Mouse (Mus musculus) thymus, postnatal 14 days (tissue): Measurements from ENCODE around the gene Ip6k1.

ENCODE experiments used
- DNase-seq: peaks from one replicate; pipeline ENCODE4 v3.0.0; 2021

Ip6k1 gene

GRCm38 (mm10) chr9:108062142-108062541 lies 59.8 kb downstream of the Ip6k1 start:
- DNase-seq = no peak

DNA sequence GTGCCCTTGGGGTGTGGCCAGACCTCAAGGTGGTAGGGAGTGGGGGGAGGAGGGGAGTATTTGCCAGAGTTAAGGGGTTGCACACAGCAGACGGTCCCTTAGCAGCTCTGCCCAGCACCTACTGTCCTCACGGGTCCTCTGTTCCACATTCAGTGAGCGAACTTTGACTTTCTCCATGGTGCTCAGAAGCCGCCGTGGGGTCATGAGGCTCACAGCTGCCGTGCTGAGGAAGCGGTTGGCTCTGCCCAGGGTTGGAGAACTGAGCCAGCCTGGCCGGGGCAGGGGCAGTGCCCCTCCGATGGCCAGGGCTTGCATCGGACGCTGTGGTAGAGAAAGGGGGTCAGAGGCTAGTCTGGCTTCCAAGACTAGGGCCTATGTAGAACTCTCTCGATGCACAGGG lies 61.1 kb downstream of the Ip6k1 start:
- DNase-seq = no peak

GRCm38 (mm10) chr9:108065491-108066011 lies 63.2 kb downstream of the Ip6k1 start:
- DNase-seq = peak; percentile 70

DNA sequence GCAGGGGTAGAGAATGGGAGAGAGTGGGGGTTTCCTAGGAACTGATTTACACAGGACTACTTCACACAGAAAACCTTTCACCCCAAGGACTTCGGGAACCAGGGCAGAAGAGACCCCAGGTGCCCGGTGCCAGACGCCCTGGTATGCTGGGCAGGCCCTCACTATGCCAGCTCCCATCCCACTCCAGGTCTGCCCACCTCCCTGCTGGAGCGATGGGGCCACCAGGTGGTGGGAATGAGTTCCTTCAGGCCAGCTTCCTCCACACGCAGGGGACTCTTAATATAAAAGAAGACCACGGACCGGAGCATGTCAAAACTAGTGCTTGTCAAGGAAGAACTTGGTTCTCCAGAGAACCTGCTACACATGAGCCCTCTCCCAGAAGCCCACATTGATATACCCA lies 64.9 kb downstream of the Ip6k1 start:
- DNase-seq = no peak

DNA sequence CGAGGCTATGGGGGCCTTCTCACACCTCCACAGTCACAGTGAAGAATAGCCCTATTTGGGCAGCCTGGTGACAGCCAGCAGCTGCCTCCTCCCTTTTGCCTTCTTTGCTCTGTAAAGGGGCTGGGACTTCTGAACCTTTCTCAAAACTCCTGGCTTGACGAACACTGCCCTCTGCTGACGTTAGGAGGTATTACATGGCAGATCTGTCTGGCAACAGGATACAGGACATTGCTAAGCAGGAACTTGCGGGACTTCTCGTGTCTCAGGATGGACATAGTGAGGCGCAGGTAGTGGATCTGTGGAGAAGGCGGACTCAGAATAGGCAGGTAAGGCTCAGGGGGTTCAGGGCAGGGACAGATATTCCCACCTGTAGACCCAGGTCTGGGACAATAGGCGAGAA lies 65.6 kb downstream of the Ip6k1 start:
- peak; percentile 82 for DNase-seq

- no peak for DNase-seq
Observed at GRCm38 (mm10) chr9:108069007-108069406, 66.7 kb downstream of the Ip6k1 start.

DNA sequence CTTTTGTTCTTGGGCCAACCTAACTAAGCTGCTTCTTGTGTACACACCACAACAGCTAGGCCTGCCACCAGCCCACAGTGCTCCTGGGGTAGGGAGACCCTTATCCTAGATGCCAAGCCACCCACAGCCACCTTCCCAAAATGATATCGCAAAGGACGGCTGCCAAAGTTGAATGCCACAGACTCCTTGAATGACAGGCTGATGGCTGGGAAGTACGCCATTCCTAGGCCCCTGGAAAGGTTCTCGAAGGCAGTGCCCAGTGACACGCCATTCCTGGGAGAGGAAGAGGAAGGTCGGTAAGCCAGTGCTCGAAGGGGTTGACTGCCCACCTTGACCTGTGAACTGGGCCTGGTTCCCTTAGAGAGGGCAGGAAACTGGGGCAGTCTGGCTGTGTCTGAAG lies 67.2 kb downstream of the Ip6k1 start:
- no peak for DNase-seq

- no peak for DNase-seq
Observed at GRCm38 (mm10) chr9:108071801-108072200, 69.5 kb downstream of the Ip6k1 start.

DNA sequence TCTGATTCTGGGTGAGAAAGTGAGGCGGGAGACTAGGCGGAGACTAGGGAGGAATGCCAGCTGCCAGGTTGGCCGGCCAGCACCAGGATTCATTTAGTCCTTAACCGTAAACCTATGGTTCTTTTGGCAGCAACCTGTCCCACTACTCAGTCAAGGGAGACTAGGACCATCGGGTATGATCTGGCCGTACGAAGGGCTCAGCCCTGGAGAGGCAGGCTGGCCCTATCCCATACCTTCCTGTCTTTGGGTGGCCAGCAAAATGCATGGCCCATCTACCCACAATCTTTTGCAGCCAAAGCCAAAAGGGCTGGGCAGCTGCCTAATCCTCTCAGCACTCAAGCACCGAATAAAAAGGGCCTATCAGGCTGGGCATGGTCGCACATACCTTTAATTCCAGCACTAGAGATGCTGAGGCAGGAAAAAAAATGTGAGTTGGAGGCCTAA lies 70.2 kb downstream of the Ip6k1 start:
- DNase-seq = no peak

GRCm38 (mm10) chr9:108073141-108073930 lies 71.0 kb downstream of the Ip6k1 start:
- no peak for DNase-seq

DNA sequence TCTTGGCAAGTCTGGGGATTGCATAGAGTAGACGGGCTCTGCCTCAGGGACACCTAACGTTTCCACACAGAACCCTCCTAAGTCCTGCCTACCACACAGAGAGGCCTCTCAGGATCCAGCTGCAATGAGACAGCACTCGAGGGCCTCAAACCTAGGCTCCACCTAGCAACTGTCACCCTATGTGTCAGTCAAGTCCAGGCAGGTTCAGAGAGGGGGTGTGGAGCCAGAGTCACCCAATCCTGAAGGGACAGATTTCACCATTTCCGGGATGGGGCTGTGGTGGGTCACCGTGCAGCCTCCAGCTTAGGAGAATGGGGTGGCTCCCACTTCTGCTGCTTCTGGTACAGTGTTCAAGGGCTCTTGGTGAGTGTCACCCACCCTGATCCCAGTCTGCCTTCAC lies 77.9 kb downstream of the Ip6k1 start, which contains the start of gene Mst1:
Gene Mst1, plus strand, starts transcription at position 269 of the 400 bp plus-strand sequence.
- no peak for DNase-seq

- peak; percentile 30 for DNase-seq
Observed at GRCm38 (mm10) chr9:108082549-108082948, 80.2 kb downstream of the Ip6k1 start.

DNA sequence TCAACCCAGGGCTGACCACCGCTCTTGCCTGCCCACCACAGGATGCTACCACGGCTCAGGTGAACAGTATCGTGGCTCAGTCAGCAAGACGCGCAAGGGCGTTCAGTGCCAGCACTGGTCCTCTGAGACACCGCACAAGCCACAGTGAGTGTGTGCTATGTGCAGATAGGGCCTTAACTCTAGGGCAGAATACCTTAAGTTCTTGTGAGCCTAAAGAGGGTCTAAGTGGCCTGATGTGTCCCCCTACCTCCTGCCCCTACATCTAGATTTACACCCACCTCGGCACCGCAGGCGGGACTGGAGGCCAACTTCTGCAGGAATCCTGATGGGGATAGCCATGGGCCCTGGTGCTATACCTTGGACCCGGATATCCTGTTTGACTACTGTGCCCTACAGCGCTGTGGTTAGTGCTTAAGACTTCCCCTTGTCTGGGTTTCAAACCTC lies 80.7 kb downstream of the Ip6k1 start, which contains the start of gene Rnf123:
Gene Rnf123, minus strand, starts transcription at position 359 of the 444 bp plus-strand sequence.
- DNase-seq = no peak

DNA sequence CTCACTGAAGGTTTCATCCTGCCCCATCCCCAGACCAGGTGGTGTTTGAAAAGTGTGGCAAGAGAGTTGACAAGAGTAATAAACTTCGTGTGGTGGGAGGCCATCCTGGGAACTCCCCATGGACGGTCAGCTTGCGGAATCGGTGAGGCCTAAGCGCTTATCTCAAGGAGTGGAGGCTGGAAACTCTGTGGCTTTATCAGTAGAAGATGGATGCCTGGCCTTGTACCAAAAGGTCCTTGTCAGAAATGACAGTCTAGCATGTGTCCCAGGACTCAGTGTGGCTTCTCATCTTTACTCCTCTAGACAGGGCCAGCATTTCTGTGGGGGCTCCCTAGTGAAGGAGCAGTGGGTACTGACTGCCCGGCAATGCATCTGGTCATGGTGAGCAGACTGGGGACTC lies 81.3 kb downstream of the Ip6k1 start:
- DNase-seq = no peak

DNA sequence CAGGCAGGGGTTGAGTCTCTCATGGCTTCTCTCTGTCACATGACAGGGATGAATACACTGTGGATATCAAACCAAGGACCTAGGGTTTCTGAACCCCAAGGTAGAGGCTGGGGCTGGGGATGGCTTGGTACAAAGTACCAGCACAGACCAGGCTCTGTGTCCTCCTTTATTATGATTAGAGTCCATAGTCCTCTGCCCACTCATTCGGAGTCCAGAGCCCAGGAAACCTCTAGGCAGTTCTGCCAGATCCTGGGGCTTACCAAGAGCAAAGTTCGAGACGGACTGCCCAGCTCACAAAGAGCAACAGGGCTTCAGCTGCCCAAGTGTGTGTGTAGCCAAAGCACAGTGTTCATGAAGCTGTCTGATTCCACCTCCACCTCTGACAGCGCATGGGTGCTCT lies 83.0 kb downstream of the Ip6k1 start:
- no peak for DNase-seq

- DNase-seq = no peak
Observed at GRCm38 (mm10) chr9:108090611-108091120, 88.4 kb downstream of the Ip6k1 start.

- DNase-seq = no peak
Observed at GRCm38 (mm10) chr9:108093586-108093985, 91.3 kb downstream of the Ip6k1 start.

DNA sequence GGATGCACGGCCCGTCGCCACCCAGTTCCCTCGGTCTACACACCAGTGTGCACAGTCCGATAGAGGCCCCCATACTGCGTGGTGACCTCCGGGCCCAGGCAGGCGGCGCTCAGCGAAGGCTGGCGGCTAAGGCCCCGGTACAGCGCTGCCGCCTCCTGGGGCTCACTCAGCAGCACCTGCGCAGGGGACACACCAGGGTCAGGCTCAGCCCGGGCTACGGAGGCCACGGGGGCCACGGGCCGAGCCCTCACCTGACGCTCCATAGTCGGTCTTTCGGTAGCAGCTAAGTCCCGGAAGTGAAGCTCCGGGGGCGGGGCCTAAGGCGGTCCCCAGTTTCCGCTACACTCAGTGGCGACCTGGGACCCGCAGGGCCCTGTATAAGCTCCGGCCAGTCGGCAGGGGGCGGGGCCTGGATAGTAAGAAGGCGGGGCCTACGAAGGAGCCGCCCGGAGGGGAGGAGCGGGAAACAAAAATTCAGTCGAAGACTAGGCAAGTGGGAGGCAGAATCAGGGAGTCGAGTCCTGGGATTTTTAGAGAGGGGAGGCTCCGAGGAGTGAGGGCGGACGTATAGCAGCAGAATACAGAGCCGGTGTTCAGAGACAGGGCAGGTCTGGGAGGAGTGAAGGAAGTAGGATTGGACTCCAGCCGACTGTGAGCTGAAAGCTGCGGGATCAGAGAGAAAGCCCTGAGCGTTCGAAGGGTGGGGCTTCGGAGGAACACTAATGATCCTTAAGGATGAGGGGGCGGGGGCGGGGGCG lies 92.1 kb downstream of the Ip6k1 start, which contains the start of gene Apeh:
Gene Apeh, minus strand, starts transcription at position 423 of the 758 bp plus-strand sequence.
- peak; percentile 97 for DNase-seq

GRCm38 (mm10) chr9:108094998-108095411 lies 92.7 kb downstream of the Ip6k1 start:
- peak; percentile 44 for DNase-seq

- peak; percentile 68 for DNase-seq
Observed at GRCm38 (mm10) chr9:108095518-108095917, 93.2 kb downstream of the Ip6k1 start.

DNA sequence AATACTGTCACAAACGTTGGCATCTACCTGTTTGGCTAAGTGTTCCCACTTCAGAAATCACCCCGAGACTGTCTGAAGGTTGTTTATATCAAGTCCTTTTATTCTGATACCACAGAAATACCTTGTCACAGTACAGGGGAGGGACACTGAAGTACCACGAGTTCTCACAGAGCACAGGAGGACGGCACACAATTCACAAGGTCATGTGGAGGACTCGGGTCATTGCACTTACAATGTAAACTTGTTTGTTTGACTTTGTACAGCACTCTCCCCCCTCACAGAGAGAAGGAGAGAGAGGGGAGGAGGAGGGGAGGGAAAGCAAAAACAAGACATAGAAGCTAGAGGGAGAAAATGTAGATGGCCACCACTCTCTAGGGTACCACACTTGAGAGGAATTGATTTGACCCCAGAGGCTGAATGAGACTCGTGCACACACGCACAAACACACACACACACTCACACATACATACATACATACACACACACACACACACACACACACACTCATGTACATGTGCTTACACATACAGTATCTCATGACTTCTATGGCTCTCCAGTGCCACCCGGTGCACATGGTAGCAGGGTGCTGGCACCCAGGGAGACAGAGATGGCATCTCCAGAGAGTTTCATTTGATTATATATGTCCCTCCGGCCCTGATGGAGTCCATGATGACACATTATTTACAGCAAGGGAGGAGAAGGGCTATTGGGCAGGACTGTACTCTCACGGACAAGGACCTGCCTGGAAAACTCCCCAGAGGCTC lies 93.8 kb downstream of the Ip6k1 start:
- no peak for DNase-seq
